Mouse (Mus musculus) midbrain, embryonic 11.5 days (tissue): ENCODE results near the gene Spon1. TPM values are rescaled to one million over a fixed set of nuclear protein-coding genes. Genes with fewer than 3 reads are reported as not detected.

Experiments used
- ATAC-seq: fragments of 200-750 bp; cut with Nextera tagmentation; 2 replicates; pipeline ENCODE4 v1.8.0; 2017; ENCODE audit warnings: moderate TSS enrichment, moderate library complexity; ENCODE audit not compliant: low FRiP score
- DNase-seq: peaks from one replicate; pipeline ENCODE4 v3.0.0; 2015; ENCODE audit warnings: low spot score; ENCODE audit errors: missing footprints
- H3K27ac ChIP-seq: fragments of 300-500 bp; sonication (generic); 2 replicates; pipeline ENCODE4 v1.5.1; 2014; ENCODE audit warnings: low read depth, low read length
- H3K27me3 ChIP-seq: fragments of 300-500 bp; sonication (generic); 2 replicates; pipeline ENCODE4 v1.6.1; 2014; ENCODE audit warnings: mild to moderate bottlenecking, low read length, moderate library complexity, mixed read lengths; ENCODE audit not compliant: control insufficient read depth, insufficient read depth
- H3K36me3 ChIP-seq: fragments of 300-500 bp; sonication (generic); 2 replicates; pipeline ENCODE4 v1.6.1; 2014; ENCODE audit warnings: mild to moderate bottlenecking, low read length, moderate library complexity, mixed read lengths; ENCODE audit not compliant: control insufficient read depth, insufficient read depth
- H3K4me1 ChIP-seq: fragments of 300-500 bp; sonication (generic); 2 replicates; pipeline ENCODE4 v1.6.1; 2014; ENCODE audit warnings: low read length; ENCODE audit not compliant: control insufficient read depth, insufficient read depth
- H3K4me2 ChIP-seq: fragments of 300-500 bp; sonication (generic); 2 replicates; pipeline ENCODE4 v1.6.1; 2014; ENCODE audit warnings: mild to moderate bottlenecking, moderate library complexity
- H3K4me3 ChIP-seq: fragments of 300-500 bp; sonication (generic); 2 replicates; pipeline ENCODE4 v1.5.1; 2014; ENCODE audit warnings: low read depth, low read length
- H3K9ac ChIP-seq: fragments of 300-500 bp; sonication (generic); 2 replicates; pipeline ENCODE4 v1.6.1; 2014; ENCODE audit warnings: low read length
- H3K9me3 ChIP-seq: fragments of 300-500 bp; sonication (generic); 2 replicates; pipeline ENCODE4 v1.6.1; 2016; ENCODE audit warnings: low read length; ENCODE audit not compliant: control insufficient read depth
- WGBS: fragments of 180-500 bp; shearing (Covaris S2); extraction: QIAGEN DNeasy Blood & Tissue Kit; methylation state at CpG from one replicate; pipeline ENCODE4 v1.1.7; 2014; 5-methylcytosine and 5-hydroxymethylcytosine counted together
- polyA plus RNA-seq: library from polyadenylated mRNA; unstranded; fragments of >200 nt; fragmentation: Nextera tagmentation; extraction: Ambion mirVana; gene quantifications from 2 replicates; pipeline ENCODE4 v1.2.1, GENCODE M21; 2014

The Spon1 gene
- polyA plus RNA-seq, 1 experiment from 2014 or later: 61.3 TPM

DNA sequence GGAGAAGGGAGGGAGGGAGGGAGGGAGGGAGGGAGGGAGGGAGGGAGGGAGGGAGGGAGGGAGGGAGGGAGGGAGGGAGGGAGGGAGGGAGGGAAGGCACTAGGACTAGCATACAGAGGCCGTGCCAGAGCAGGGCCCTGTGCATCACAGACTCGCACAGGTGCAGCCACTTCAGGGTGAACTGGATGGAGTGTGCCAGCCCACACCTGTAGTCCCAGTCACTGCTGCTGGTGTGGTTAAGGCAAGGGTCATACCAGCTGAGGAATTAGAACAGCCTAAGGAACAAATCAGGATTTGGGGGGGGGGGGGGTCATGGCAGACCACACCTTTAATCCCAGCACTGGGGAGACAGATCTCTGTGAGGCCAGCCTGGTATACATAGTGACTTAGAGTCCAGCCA, 317.3 kb downstream of the Spon1 start:
- H3K4me1 ChIP-seq: peaks cover 9% of the 10 kb centered on the region
- no peaks in the 10 kb centered on the region for H3K36me3 ChIP-seq
- no peak overlapping the region for H3K4me2 ChIP-seq
- no peaks in the 10 kb centered on the region for H3K9me3 ChIP-seq
- no peak overlapping the region for H3K27ac ChIP-seq
- H3K27me3 ChIP-seq: no peaks in the 10 kb centered on the region
- ATAC-seq (no peak), DNase-seq (no peak)
- no peak overlapping the region for H3K9ac ChIP-seq
- H3K4me3 ChIP-seq: no peak overlapping the region
- WGBS: 92% methylated on average over 2 of the region's 2 CpGs

DNA sequence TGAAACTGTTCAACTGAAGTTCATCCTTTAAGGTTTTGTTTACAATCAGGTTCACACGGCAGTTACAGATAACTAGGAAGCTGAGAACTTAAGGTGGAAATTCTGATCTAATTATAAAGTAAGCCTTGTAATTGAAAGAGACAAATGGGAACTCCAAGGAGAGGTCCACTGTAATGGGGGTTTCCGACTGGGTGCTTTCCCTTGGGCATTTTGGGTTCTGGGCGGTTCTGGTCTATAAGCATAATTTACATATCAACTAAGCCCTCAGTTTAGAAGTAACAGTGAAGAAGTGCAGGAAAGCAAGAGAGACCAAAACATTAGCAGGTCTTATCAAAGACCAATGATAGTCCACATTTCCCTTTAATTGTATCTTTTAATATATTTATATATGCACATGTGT, 318.0 kb downstream of the Spon1 start:
- DNase-seq (no peak), ATAC-seq (no peak)
- H3K27me3 ChIP-seq: no peaks in the 10 kb centered on the region
- no peak overlapping the region for H3K4me2 ChIP-seq
- H3K4me1 ChIP-seq: peaks cover 11% of the 10 kb centered on the region
- H3K9ac ChIP-seq: no peak overlapping the region
- no peak overlapping the region for H3K27ac ChIP-seq
- H3K36me3 ChIP-seq: no peaks in the 10 kb centered on the region
- no peak overlapping the region for H3K4me3 ChIP-seq
- WGBS: 81% methylated on average over 3 of the region's 3 CpGs
- no peaks in the 10 kb centered on the region for H3K9me3 ChIP-seq

DNA sequence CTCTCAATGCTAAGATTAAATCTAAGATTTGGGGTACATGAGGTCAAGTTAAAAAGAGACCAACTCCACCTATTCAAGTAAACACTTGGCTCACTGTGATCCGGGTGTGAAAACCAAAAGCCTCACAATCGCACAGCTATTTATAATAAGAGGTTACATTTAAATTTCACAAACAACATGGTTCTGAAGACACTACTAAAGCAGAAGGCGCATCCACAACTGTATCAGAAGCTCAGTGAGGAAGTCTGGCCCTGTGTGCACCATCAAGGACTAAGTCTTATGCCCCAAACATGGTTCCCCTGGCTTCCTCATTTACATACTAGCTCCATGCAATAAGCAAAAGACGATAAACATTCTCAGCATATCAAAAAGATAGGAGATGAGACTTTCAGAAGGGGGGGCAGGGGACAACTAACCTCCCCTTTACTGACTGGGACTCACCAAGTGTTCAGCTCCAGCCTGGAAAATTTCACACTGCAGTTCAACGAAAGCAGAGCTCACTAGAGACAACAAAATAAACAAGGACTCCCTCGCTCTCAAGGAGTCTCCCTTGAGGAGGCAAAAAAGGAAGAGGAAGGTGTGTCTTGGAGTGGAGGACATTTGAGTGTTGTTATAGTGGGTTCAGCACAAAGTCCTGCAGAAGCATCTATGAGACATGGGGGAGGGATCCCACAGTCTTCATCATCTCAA, 320.4 kb downstream of the Spon1 start:
- WGBS: 81% methylated on average over 6 of the region's 6 CpGs
- no peak overlapping the region for H3K4me3 ChIP-seq
- no peak for DNase-seq
- H3K9me3 ChIP-seq: no peaks in the 10 kb centered on the region
- H3K9ac ChIP-seq: no peak overlapping the region
- H3K27me3 ChIP-seq: no peaks in the 10 kb centered on the region
- peaks cover 11% of the 10 kb centered on the region for H3K4me1 ChIP-seq
- H3K27ac ChIP-seq: no peak overlapping the region
- no peak for ATAC-seq
- H3K36me3 ChIP-seq: no peaks in the 10 kb centered on the region
- H3K4me2 ChIP-seq: no peak overlapping the region

DNA sequence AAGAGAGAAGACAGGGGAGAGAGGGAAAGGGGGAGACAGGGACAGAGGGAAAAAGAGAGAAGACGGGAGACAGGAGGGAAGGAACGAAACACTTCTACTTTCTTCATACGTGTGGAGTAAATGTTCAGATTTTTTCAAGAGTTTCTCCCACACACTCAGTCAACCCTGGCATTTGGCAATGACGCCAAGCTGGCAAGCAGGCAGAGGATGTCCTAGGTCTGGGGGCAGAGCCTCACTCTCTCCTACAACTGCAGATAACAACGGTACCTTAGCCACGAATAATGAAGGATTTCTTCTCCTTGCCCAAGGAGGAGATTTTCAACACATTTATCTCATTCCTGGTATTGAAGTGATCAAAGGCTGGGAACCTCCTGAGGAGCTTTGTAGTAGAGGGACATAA, 321.5 kb downstream of the Spon1 start:
- H3K4me1 ChIP-seq: peaks cover 13% of the 10 kb centered on the region
- DNase-seq (no peak), ATAC-seq (no peak)
- H3K4me2 ChIP-seq: no peak overlapping the region
- H3K27ac ChIP-seq: no peak overlapping the region
- no peak overlapping the region for H3K9ac ChIP-seq
- H3K27me3 ChIP-seq: no peaks in the 10 kb centered on the region
- H3K4me3 ChIP-seq: no peak overlapping the region
- WGBS: 28% methylated on average over 6 of the region's 6 CpGs
- H3K9me3 ChIP-seq: no peaks in the 10 kb centered on the region
- H3K36me3 ChIP-seq: no peaks in the 10 kb centered on the region

DNA sequence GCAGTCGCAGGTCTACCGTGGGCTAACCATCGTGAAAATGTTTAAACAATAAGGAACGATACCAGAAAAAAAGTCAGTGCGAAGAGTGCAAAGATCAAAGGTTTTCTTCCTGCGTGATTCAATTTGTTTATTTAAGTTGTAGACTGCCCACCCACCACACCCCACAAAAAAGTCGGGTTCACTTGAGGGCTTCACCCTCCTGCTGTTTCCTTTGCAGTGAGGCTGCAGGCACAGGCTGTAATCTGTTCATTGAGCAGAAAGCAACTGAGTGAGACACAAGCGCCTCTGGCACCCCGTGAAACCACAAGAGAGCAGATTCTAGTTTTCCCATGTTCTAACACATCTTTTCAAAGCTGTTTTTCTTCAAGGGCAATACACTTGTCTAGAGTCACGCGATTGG, 322.2 kb downstream of the Spon1 start:
- H3K27ac ChIP-seq: no peak overlapping the region
- DNase-seq (peak; percentile 89), ATAC-seq (0 out of 2 replicates have a peak, but pooled peaks have one; percentile 33)
- H3K4me1 ChIP-seq: peaks cover 13% of the 10 kb centered on the region
- no peaks in the 10 kb centered on the region for H3K27me3 ChIP-seq
- no peaks in the 10 kb centered on the region for H3K9me3 ChIP-seq
- H3K4me3 ChIP-seq: no peak overlapping the region
- WGBS: 13% methylated on average over 11 of the region's 11 CpGs
- H3K4me2 ChIP-seq: no peak overlapping the region
- H3K36me3 ChIP-seq: no peaks in the 10 kb centered on the region
- no peak overlapping the region for H3K9ac ChIP-seq

DNA sequence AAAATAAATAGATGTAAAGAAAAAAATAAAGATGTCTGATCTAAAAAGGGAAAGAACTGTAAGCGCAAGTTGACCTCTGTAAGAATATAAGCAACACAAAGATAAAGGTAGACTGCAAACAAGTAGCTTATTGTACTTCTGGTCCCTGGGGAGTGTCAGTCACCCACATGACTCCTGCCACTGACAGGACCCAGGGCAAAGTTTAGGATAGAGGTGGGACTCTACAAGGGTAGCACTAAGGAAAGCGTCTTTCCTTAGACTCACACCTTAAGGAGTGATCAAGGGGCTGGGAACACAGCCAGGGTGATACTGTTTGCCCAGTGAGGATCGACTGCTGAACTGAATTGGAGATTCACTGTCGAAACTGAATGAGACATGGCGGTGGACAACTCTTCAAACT, 323.1 kb downstream of the Spon1 start:
- Histone ChIP-seq H3K9me3 (no peaks in the 10 kb centered on the region), H3K36me3 (no peaks in the 10 kb centered on the region), H3K27me3 (no peaks in the 10 kb centered on the region), H3K9ac (no peak overlapping the region), H3K27ac (no peak overlapping the region), H3K4me1 (peaks cover 13% of the 10 kb centered on the region), H3K4me3 (no peak overlapping the region), H3K4me2 (no peak overlapping the region)
- ATAC-seq: no peak
- WGBS: 65% methylated on average over 5 of the region's 5 CpGs
- DNase-seq: no peak

DNA sequence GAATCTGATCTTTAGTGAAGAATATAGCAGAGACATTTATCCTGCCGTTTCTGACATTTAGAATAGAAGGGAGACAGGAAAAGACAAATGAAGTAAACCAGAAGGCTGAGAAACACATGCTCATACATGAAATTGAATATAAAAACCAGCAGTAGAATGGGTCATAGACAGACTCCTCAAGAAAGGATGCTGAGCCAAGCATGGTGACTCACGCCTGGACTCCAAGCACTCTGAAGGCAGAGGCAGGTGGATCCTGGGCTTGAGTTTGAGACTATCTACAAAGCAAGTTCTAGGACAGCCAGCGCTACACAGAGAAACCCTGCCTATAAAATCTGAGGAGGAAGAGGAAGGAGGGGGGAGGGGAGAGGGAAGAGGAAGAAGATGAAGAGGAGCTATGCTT, 324.4 kb downstream of the Spon1 start:
- ATAC-seq: no peak
- Histone ChIP-seq H3K27ac (no peak overlapping the region), H3K9ac (no peak overlapping the region), H3K4me2 (no peak overlapping the region), H3K4me1 (peaks cover 13% of the 10 kb centered on the region), H3K4me3 (no peak overlapping the region), H3K9me3 (no peaks in the 10 kb centered on the region), H3K36me3 (no peaks in the 10 kb centered on the region), H3K27me3 (no peaks in the 10 kb centered on the region)
- WGBS: 86% methylated on average over 3 of the region's 3 CpGs
- no peak for DNase-seq

DNA sequence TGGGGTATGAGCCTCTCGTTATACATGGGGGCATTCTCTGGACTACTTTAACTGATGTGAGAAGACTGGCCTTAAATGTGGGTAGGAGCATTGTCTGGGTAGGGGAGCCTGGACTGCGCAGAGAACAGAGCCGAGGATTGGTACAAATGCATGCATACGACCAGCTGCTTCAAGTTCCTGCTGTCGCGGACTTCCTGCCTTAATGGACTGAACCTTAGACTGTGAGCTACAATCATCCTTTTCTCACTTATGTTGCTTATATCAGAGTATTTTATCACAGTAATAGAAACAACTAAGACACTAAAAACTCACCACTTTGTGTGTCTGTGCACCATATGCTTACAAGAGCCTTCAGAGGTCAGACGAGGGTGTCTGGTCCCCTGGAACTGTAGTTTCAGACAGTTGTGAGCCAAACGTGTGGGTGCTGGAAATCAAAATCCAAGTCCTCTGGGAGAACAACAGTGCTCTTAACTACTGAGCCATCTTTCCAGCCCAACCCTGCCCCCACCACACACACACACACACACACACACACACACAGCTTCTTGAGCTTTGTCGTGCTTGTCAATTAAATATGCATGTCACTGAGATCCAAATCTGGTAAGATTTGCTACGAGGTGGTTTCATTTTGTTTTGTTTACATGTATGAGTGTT, 325.2 kb downstream of the Spon1 start:
- Histone ChIP-seq H3K9ac (no peak overlapping the region), H3K4me2 (no peak overlapping the region), H3K27ac (no peak overlapping the region), H3K9me3 (no peaks in the 10 kb centered on the region), H3K4me3 (no peak overlapping the region), H3K27me3 (no peaks in the 10 kb centered on the region), H3K4me1 (peaks cover 13% of the 10 kb centered on the region), H3K36me3 (no peaks in the 10 kb centered on the region)
- WGBS: 70% methylated on average over 10 of the region's 10 CpGs
- DNase-seq (no peak), ATAC-seq (no peak)
